Mouse (Mus musculus) heart, postnatal 25 days (tissue): Measurements from ENCODE around the gene Dmpk. TPM values are rescaled to one million over a fixed set of nuclear protein-coding genes. Genes with fewer than 3 reads are reported as not detected.
"Not testable (repeated sequence)": the region's sequence is repeated elsewhere in the genome, so short reads cannot be mapped to it uniquely, and the experiment has no call there.

ENCODE experiments used
- DNase-seq: peaks from one replicate; pipeline ENCODE4 v3.0.0; 2022; ENCODE audit warnings: low spot score
- intact Hi-C: fragments of 180-260 bp; cut with DNase I; formaldehyde crosslinking; loops from one replicate; pipeline ENCODE4 v1.15.1; 2025
- total RNA-seq, 2 experiments: library from RNA; stranded (reverse); gene quantifications; 2 replicates each; pipeline ENCODE4 v1.2.3; 2021

Dmpk gene
- 100 to 1,000 TPM; 555 to 584 TPM for total RNA-seq

GRCm38 (mm10) chr7:19083701-19084100 is at the start of gene Dmpk:
TSS of gene Dmpk (plus strand) at chr7:19083849.
- DNase-seq: no peak

GRCm38 (mm10) chr7:19044616-19045015 is 39.0 kb upstream of the Dmpk start:
- DNase-seq: no peak
- intact Hi-C loops: no loop called here

More at GRCm38 (mm10) chr7:19083701-19084100, at the start of gene Dmpk:
- intact Hi-C loops: no loop called here

- intact Hi-C loops: no loop called here
- DNase-seq: no peak
Observed at GRCm38 (mm10) chr7:19046286-19047069, 37.2 kb upstream of the Dmpk start.

- intact Hi-C loops: no loop called here
- DNase-seq: no peak
Observed at GRCm38 (mm10) chr7:19048006-19048527, 35.6 kb upstream of the Dmpk start.

GRCm38 (mm10) chr7:19049252-19049651 is 34.4 kb upstream of the Dmpk start:
- DNase-seq: no peak
- intact Hi-C loops: no loop called here

- DNase-seq: no peak
- intact Hi-C loops: no loop called here
Observed at GRCm38 (mm10) chr7:19050172-19050571, 33.5 kb upstream of the Dmpk start.

GRCm38 (mm10) chr7:19051161-19051560 is 32.5 kb upstream of the Dmpk start:
- intact Hi-C loops: no loop called here
- no peak for DNase-seq

- no peak for DNase-seq
- intact Hi-C loops: no loop called here
Observed at GRCm38 (mm10) chr7:19052345-19053135, 31.1 kb upstream of the Dmpk start.

GRCm38 (mm10) chr7:19053136-19053532 is 30.5 kb upstream of the Dmpk start:
- no peak for DNase-seq
- intact Hi-C loops: no loop called here

- intact Hi-C loops: no loop called here
- no peak for DNase-seq
Observed at GRCm38 (mm10) chr7:19054047-19054776, 29.4 kb upstream of the Dmpk start, which contains the start of gene Rsph6a. TSS of gene Rsph6a (plus strand) at chr7:19054690.

GRCm38 (mm10) chr7:19054777-19055076 is 28.9 kb upstream of the Dmpk start:
- intact Hi-C loops: no loop called here
- DNase-seq: no peak

GRCm38 (mm10) chr7:19055108-19055507 is 28.5 kb upstream of the Dmpk start:
- DNase-seq: no peak
- intact Hi-C loops: no loop called here

- no peak for DNase-seq
- intact Hi-C loops: no loop called here
Observed at GRCm38 (mm10) chr7:19057405-19057804, 26.2 kb upstream of the Dmpk start.

- intact Hi-C loops: no loop called here
- no peak for DNase-seq
Observed at GRCm38 (mm10) chr7:19065896-19066295, 17.8 kb upstream of the Dmpk start.

- intact Hi-C loops: no loop called here
- no peak for DNase-seq
Observed at GRCm38 (mm10) chr7:19067063-19067462, 16.6 kb upstream of the Dmpk start.

GRCm38 (mm10) chr7:19067935-19068334 is 15.7 kb upstream of the Dmpk start:
- no peak for DNase-seq
- intact Hi-C loops: no loop called here

- intact Hi-C loops: loop anchor here (1.0 kb wide), 1 partner anchor 25 kb away; no protein-coding TSS in a partner anchor
- no peak for DNase-seq
Observed at GRCm38 (mm10) chr7:19068707-19069106, 14.9 kb upstream of the Dmpk start.

GRCm38 (mm10) chr7:19069500-19069899 is 14.1 kb upstream of the Dmpk start:
- intact Hi-C loops: loop anchor here (1.0 kb wide), 1 partner anchor 24 kb away; no protein-coding TSS in a partner anchor
- no peak for DNase-seq

GRCm38 (mm10) chr7:19071024-19071423 is 12.6 kb upstream of the Dmpk start:
- DNase-seq: not testable (repeated sequence)

GRCm38 (mm10) chr7:19073504-19073903 is 10.1 kb upstream of the Dmpk start:
- intact Hi-C loops: no loop called here
- no peak for DNase-seq

More at GRCm38 (mm10) chr7:19071024-19071423, 12.6 kb upstream of the Dmpk start:
- intact Hi-C loops: loop anchor here (2.0 kb wide), 1 partner anchor 48 kb away; the partner anchor contains the start of genes Fbxo46 and Gm4969
